Mouse (Mus musculus) limb, embryonic 11.5 days (tissue): ENCODE measurements around the gene Zeb2. TPM values are rescaled to one million over a fixed set of nuclear protein-coding genes. Genes with fewer than 3 reads are reported as not detected.

ENCODE experiments used
- ATAC-seq: fragments of 200-750 bp; cut with Nextera tagmentation; 2 replicates; pipeline ENCODE4 v1.8.0; 2017; ENCODE audit warnings: low read depth; ENCODE audit not compliant: insufficient number of reproducible peaks, low FRiP score, low TSS enrichment
- DNase-seq: peaks from one replicate; pipeline ENCODE4 v3.0.0-alpha.2; 2015; ENCODE audit warnings: low spot score
- H3K27ac ChIP-seq: fragments of 300-500 bp; sonication (generic); replicated peaks from 2 replicates; pipeline ENCODE4 v1.5.1; 2014; ENCODE audit warnings: low read depth, mild to moderate bottlenecking, low read length
- H3K27me3 ChIP-seq: fragments of 300-500 bp; sonication (generic); 2 replicates; pipeline ENCODE4 v1.6.1; 2014; ENCODE audit warnings: mild to moderate bottlenecking, low read length, mixed read lengths; ENCODE audit not compliant: control insufficient read depth, insufficient read depth
- H3K36me3 ChIP-seq: fragments of 300-500 bp; sonication (generic); 2 replicates; pipeline ENCODE4 v1.6.1; 2014; ENCODE audit warnings: mild to moderate bottlenecking, low read length, moderate library complexity, mixed read lengths; ENCODE audit not compliant: control insufficient read depth, insufficient read depth
- H3K4me1 ChIP-seq: fragments of 300-500 bp; sonication (generic); 2 replicates; pipeline ENCODE4 v1.6.1; 2014; ENCODE audit warnings: low read length, mixed read lengths; ENCODE audit not compliant: control insufficient read depth, insufficient read depth
- H3K4me2 ChIP-seq: fragments of 300-500 bp; sonication (generic); 2 replicates; pipeline ENCODE4 v1.6.1; 2014; ENCODE audit warnings: low read depth, mild to moderate bottlenecking, moderate library complexity; ENCODE audit not compliant: severe bottlenecking
- H3K4me3 ChIP-seq: fragments of 300-500 bp; sonication (generic); 2 replicates; pipeline ENCODE4 v1.5.1; 2014; ENCODE audit warnings: low read depth, low read length
- H3K9ac ChIP-seq: fragments of 300-500 bp; sonication (generic); 2 replicates; pipeline ENCODE4 v1.6.1; 2014; ENCODE audit warnings: mild to moderate bottlenecking, low read length
- H3K9me3 ChIP-seq: fragments of 300-500 bp; sonication (generic); 2 replicates; pipeline ENCODE4 v1.6.1; 2016; ENCODE audit warnings: low read length; ENCODE audit not compliant: control insufficient read depth
- WGBS: fragments of 180-500 bp; shearing (Covaris S2); extraction: QIAGEN DNeasy Blood & Tissue Kit; methylation state at CpG from one replicate; pipeline ENCODE4 v1.1.7; 2014; 5-methylcytosine and 5-hydroxymethylcytosine counted together
- polyA plus RNA-seq: library from polyadenylated mRNA; unstranded; fragments of >200 nt; fragmentation: Nextera tagmentation; extraction: Ambion mirVana; gene quantifications from 2 replicates; pipeline ENCODE4 v1.2.1, GENCODE M21; 2014

Gene Zeb2
- polyA plus RNA-seq, 1 experiment from 2014 or later: 7.6 TPM

GRCm38 (mm10) chr2:45052587-45052986 lies 64.6 kb downstream of the Zeb2 start:
- H3K9me3 ChIP-seq: no peaks in the 10 kb centered on the region
- H3K27me3 ChIP-seq: no peaks in the 10 kb centered on the region
- DNase-seq: no peak
- H3K9ac ChIP-seq: no peak overlapping the region
- no peak overlapping the region for H3K4me3 ChIP-seq
- ATAC-seq: no peak
- no peak overlapping the region for H3K27ac ChIP-seq
- no peaks in the 10 kb centered on the region for H3K36me3 ChIP-seq
- 63% methylated on average over 4 of the region's 4 CpGs for WGBS
- H3K4me2 ChIP-seq: no peak overlapping the region
- H3K4me1 ChIP-seq: peaks cover 19% of the 10 kb centered on the region

- peaks cover 19% of the 10 kb centered on the region for H3K4me1 ChIP-seq
- no peaks in the 10 kb centered on the region for H3K36me3 ChIP-seq
- H3K4me3 ChIP-seq: no peak overlapping the region
- H3K27ac ChIP-seq: no peak overlapping the region
- no peak for DNase-seq
- H3K9ac ChIP-seq: no peak overlapping the region
- H3K9me3 ChIP-seq: no peaks in the 10 kb centered on the region
- no peaks in the 10 kb centered on the region for H3K27me3 ChIP-seq
- 72% methylated on average over 2 of the region's 2 CpGs for WGBS
- H3K4me2 ChIP-seq: no peak overlapping the region
- no peak for ATAC-seq
These were observed 65.9 kb downstream of the Zeb2 start for GRCm38 (mm10) chr2:45051321-45051720.

GRCm38 (mm10) chr2:45049923-45050322 lies 67.3 kb downstream of the Zeb2 start:
- no peak for ATAC-seq
- H3K4me1 ChIP-seq: peaks cover 16% of the 10 kb centered on the region
- WGBS: 78% methylated on average over 4 of the region's 4 CpGs

GRCm38 (mm10) chr2:45049279-45049678 lies 67.9 kb downstream of the Zeb2 start:
- Histone ChIP-seq H3K4me1 (peaks cover 12% of the 10 kb centered on the region), H3K9me3 (no peaks in the 10 kb centered on the region), H3K36me3 (no peaks in the 10 kb centered on the region), H3K27me3 (no peaks in the 10 kb centered on the region), H3K9ac (no peak overlapping the region), H3K4me3 (no peak overlapping the region), H3K4me2 (no peak overlapping the region), H3K27ac (no peak overlapping the region)
- DNase-seq (no peak), ATAC-seq (no peak)
- WGBS: 61% methylated on average over 2 of the region's 2 CpGs

More at GRCm38 (mm10) chr2:45049923-45050322, 67.3 kb downstream of the Zeb2 start:
- Histone ChIP-seq H3K36me3 (no peaks in the 10 kb centered on the region), H3K4me3 (no peak overlapping the region), H3K27me3 (no peaks in the 10 kb centered on the region), H3K9ac (no peak overlapping the region), H3K4me2 (no peak overlapping the region), H3K27ac (no peak overlapping the region), H3K9me3 (no peaks in the 10 kb centered on the region)
- DNase-seq: no peak

GRCm38 (mm10) chr2:45040706-45041312 lies 76.4 kb downstream of the Zeb2 start:
- DNase-seq (no peak), ATAC-seq (no peak)
- Histone ChIP-seq H3K9me3 (no peaks in the 10 kb centered on the region), H3K4me3 (no peak overlapping the region), H3K36me3 (no peaks in the 10 kb centered on the region), H3K27me3 (peaks cover 2% of the 10 kb centered on the region; the same call in 1 of the 2 replicates), H3K4me1 (no peaks in the 10 kb centered on the region), H3K27ac (no peak overlapping the region), H3K4me2 (no peak overlapping the region), H3K9ac (no peak overlapping the region)
- 63% methylated on average over 13 of the region's 13 CpGs for WGBS

- Histone ChIP-seq H3K27ac (no peak overlapping the region), H3K27me3 (peaks cover 2% of the 10 kb centered on the region; the same call in 1 of the 2 replicates), H3K4me1 (no peaks in the 10 kb centered on the region), H3K36me3 (no peaks in the 10 kb centered on the region), H3K4me2 (no peak overlapping the region), H3K9ac (no peak overlapping the region), H3K9me3 (no peaks in the 10 kb centered on the region), H3K4me3 (no peak overlapping the region)
- ATAC-seq (no peak), DNase-seq (no peak)
These were observed 77.7 kb downstream of the Zeb2 start for GRCm38 (mm10) chr2:45039503-45039902.

GRCm38 (mm10) chr2:45028091-45028638 lies 89.0 kb downstream of the Zeb2 start:
- no peak for ATAC-seq
- Histone ChIP-seq H3K36me3 (no peaks in the 10 kb centered on the region), H3K4me3 (no peak overlapping the region), H3K4me1 (no peaks in the 10 kb centered on the region), H3K27ac (no peak overlapping the region), H3K27me3 (no peaks in the 10 kb centered on the region), H3K9me3 (no peaks in the 10 kb centered on the region), H3K4me2 (no peak overlapping the region), H3K9ac (no peak overlapping the region)
- no peak for DNase-seq
- 91% methylated on average over 7 of the region's 7 CpGs for WGBS

- no peaks in the 10 kb centered on the region for H3K9me3 ChIP-seq
- H3K4me1 ChIP-seq: no peaks in the 10 kb centered on the region
- 82% methylated on average over 5 of the region's 5 CpGs for WGBS
- H3K27me3 ChIP-seq: no peaks in the 10 kb centered on the region
- no peak overlapping the region for H3K27ac ChIP-seq
- H3K36me3 ChIP-seq: no peaks in the 10 kb centered on the region
- no peak for DNase-seq
- no peak overlapping the region for H3K4me3 ChIP-seq
- ATAC-seq: no peak
- H3K4me2 ChIP-seq: no peak overlapping the region
- no peak overlapping the region for H3K9ac ChIP-seq
These were observed 99.9 kb downstream of the Zeb2 start for GRCm38 (mm10) chr2:45017186-45017800.
